Mouse (Mus musculus): ENCODE data around the gene Ciao2b.
A peak's percentile ranks its signal among the peaks of the same experiment; 100 is the strongest.

The Ciao2b gene

DNA sequence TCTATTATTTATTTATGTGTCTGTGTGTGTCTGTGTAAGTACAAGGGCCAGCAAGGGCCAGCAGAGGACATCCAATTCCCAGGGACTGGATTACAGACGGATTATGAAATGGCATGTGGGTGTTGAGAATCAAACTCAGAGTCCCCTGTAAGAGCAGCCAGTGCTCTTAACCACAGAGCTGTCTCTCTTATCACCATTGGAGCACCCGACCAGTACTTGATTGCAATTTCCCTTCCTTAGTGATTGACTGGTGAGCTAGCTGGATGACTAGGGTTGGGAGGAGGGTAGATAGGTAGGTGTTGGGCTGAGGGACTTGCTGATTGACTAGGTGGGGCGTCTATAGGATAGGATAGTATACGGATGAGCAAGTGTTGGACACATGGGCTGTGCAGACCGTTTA is 21.0 kb downstream of the Ciao2b start:
- no peak for DNase-seq (ENCODE audit: low read depth, low spot score)

- no peak for DNase-seq (ENCODE audit: low read depth, low spot score)
Observed at GRCm38 (mm10) chr8:104613119-104613518, 28.6 kb downstream of the Ciao2b start.

DNA sequence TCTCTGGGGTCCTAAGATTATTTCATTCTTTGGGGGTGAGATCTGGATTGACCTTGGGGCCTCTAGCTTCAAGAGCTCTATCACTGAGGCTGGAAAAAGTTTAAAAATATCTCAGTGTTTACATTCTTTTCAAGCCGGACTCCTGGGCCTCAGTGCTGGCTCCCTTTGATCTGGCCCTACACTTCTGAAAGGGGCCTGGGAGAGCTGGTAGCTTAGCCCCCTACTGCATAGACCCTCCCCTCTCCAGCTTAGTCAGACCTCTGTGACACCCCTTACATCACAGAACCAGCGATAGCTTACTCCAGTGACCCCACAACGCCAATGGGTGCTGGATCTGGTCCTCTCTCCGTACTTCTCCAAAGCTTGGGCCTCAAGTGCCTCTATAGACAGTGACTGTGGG is 30.2 kb downstream of the Ciao2b start:
- DNase-seq (ENCODE audit: low read depth, low spot score) = no peak

DNA sequence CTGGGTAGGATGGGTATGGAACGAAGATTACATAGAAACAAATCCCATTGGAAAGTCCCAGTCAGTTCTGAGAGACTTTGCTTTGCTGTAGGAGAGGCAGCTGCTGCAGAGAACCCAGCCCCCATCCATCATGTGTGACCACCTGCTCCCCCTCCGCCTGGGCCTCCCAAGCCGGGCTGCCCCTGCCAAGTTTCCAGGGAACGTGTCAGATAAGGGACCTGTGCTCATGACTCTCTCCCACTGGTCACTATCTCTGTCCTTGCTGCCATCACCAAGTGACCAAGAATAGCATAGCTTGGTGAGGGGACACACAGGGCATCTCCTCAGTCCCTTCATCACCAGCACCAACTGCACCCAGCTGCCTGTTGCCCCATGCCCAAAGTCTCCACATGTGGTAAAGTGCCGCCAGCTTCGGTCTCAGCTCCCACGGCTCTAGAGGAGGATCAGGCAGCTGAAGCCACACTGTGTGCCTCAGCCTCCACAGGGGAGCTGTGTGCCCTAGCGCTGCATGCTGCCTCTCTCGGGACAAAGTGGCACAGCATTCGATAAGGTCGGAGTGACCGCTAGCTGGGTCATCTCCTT is 31.5 kb downstream of the Ciao2b start:
- no peak for DNase-seq (ENCODE audit: low read depth, low spot score)

- no peak for DNase-seq (ENCODE audit: low read depth, low spot score)
Observed at GRCm38 (mm10) chr8:104609222-104609621, 32.5 kb downstream of the Ciao2b start.

GRCm38 (mm10) chr8:104607944-104608343 is 33.8 kb downstream of the Ciao2b start:
- no peak for DNase-seq (ENCODE audit: low read depth, low spot score)

DNA sequence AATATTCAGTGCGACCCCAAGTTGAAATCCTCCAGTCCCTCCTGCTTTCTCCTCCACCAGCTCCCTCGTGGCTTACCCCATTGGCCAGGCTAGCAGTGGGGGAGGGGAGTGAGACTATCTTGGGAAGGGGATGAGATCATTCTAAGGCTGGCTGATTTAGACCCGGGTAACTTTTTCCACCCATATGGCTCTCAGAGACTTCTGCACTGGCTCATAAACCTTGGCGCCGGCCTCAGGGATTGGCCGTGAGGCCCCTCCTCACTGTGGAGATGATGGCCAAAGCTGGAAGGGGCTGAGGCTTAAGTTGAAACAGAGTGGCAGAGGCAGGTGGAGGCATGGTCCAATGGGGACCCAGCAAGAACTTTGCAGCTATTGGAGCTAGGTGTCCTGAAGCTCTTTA is 35.4 kb downstream of the Ciao2b start:
- DNase-seq (ENCODE audit: low read depth, low spot score) = no peak

- no peak for DNase-seq (ENCODE audit: low read depth, low spot score)
Observed at GRCm38 (mm10) chr8:104603245-104603593, 38.5 kb downstream of the Ciao2b start.

DNA sequence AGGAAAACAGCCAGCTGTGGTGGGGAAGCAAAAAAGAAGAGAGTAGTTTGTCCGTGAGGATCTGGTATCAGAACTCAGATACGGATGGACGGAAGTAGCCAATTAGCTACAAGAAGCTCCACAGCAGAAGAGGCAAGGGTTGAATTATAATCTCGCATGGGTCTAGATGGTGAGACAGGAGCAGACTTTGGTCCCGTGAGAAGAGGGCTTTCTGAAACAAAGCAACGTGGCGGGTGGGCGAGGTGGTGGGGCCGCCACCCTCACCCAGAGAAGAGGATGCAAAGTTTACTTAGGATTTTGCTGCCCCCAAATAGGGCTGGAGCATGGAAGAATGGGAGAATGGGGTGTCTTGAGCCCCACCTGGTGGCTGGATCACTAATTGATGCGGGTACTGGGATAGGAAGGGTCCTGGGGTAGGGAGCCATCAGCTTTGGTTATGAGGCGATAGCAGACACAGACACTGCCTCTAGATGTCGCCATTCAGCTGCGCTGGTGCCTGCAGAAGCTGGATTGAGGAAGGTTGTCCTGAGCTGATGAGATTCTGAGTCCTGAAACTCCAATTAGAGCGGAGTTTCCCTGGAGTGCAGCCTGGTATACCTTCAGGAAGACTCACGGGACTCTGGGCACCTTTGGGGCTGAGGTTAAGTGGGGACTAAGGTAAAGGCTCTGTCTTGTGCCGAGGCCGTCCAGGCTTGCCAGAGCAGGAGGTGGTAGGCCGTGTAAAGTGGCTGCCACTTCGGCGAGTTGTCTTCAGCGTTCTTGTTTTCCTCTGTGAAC is 39.1 kb downstream of the Ciao2b start:
- peak; percentile 96 for DNase-seq (ENCODE audit: low read depth, low spot score)

DNA sequence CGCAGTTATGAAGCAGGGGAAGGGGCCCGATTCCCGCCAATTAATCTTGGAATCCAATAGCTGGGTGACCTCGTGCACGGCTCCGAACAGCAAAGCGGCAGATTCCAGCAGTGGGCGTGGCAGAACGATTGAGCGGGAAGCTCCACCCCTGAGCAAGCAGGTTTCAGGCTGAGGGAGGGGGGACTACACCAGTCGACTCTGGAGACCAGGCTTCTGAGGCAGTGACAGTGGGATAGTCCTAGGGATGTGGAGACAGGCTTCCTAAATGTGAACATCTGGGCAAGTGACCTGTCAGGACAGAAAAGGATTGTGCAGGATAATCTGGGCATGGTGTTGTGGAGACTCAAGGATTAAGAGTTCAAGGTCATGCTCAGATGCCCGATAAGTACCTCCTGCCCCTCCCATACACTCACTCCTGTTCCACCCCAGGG is 39.8 kb downstream of the Ciao2b start:
- peak; percentile 85 for DNase-seq (ENCODE audit: low read depth, low spot score)

DNA sequence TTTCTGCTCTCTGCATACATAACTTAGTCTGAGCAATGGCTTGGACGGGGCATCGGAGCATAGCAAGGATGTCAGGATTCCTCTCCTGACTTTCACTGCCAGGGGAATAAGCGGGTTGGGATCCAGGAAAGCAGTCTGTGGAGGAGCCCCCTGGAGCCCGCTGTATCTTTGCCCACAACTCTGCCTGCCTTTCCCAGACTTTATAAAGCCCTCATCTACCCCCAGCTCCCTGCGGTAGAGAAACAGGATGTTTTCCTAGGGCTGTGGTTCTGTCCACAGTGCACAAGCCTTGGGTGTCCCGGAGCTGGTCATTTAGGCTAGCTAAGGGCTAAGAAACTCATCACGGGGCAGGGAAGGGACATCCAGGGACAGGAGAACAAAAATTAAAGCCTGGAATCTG is 40.4 kb downstream of the Ciao2b start:
- DNase-seq (ENCODE audit: low read depth, low spot score) = peak; percentile 33

- DNase-seq (ENCODE audit: low read depth, low spot score) = peak; percentile 81
Observed at GRCm38 (mm10) chr8:104598496-104598895, 43.3 kb downstream of the Ciao2b start.

- DNase-seq (ENCODE audit: low read depth, low spot score) = no peak
Observed at GRCm38 (mm10) chr8:104597656-104598055, 44.1 kb downstream of the Ciao2b start.

DNA sequence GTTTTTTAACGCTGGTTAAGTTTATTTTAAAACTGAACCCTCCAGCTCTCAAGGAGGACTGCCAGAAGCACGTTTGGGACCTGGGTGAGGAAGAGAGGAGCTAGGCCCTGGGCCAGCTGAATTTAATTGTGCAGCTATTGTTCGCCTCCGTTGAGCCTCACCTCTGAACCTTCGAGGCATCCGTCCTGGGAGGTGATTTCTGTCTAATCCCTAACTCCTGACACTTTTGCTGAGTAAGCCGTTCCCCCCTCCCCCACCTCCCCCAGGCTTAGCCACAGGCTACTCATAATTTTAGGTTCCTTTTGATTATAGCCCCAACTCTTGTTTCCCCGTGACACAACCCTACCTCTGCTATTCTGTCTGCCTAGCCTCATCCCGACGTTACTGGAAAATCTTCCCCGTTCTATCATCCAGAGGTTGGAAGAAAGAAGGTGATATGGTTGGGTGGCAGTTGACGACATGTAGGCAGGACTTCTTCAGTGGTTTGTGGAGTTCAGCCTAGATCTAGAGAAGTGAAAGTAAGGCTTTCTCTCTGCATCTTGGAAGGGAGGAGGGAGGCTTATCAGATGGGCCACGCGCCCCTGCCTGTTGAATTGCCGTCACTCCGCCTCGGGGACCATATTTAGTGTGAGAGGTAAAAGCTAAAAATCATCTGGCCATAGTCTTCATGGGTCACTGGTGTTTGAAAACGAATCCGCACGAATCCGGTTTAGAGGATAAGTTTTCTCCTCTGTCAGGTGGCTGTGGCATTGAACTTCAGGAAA is 45.8 kb downstream of the Ciao2b start:
- peak; percentile 29 for DNase-seq (ENCODE audit: low read depth, low spot score)

- DNase-seq (ENCODE audit: low read depth, low spot score) = no peak
Observed at GRCm38 (mm10) chr8:104594611-104595362, 47.0 kb downstream of the Ciao2b start.

DNA sequence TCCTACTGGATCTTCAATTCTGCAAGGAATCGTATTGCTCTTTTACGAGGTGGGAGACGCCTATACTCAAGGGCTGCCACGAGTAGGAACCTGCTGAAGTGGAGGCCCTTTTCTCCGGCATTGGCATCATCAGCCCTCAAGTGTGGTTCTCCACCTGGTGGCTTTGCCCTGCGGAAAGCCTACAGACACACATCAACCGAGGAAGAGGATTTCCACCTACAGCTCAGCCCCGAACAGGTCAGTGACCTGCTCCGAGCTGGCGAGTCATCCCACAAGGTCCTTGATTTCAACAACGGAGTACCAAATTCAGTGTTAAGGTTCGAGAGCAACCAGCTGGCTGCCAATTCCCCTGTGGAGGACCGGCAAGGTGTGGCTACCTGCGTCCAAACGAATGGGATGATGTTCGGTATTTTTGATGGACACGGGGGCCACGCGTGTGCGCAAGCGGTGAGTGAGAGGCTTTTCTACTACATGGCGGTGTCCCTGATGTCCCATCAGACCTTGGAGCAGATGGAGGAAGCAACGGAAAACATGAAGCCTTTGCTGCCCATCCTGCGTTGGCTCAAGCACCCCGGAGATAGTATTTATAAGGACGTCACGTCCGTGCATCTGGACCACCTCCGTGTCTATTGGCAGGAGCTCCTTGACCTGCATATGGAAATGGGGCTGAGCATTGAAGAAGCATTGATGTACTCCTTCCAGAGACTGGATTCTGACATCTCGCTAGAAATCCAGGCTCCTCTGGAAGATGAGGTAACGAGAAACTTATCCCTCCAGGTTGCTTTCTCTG is 48.0 kb downstream of the Ciao2b start:
- no peak for DNase-seq (ENCODE audit: low read depth, low spot score)

DNA sequence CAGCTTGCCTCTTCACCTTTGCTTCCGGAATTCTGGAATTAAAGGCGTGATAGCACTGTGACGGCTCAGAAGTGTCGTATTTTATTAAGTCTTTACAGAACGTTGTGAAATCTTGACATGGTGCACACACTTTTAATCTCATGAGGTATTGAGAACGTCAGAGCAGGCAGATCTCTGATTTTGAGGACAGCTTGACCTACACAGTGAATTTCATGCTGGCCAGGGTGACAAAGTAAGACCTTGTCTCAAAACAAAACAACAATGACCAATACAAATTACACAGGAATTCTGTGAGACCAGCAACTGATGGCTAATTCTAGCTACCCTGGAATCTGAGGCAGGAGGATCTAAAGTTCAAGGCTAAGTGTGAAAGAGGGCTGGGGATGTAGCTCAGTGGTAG is 49.2 kb downstream of the Ciao2b start:
- no peak for DNase-seq (ENCODE audit: low read depth, low spot score)

GRCm38 (mm10) chr8:104591856-104592255 is 49.9 kb downstream of the Ciao2b start:
- no peak for DNase-seq (ENCODE audit: low read depth, low spot score)

DNA sequence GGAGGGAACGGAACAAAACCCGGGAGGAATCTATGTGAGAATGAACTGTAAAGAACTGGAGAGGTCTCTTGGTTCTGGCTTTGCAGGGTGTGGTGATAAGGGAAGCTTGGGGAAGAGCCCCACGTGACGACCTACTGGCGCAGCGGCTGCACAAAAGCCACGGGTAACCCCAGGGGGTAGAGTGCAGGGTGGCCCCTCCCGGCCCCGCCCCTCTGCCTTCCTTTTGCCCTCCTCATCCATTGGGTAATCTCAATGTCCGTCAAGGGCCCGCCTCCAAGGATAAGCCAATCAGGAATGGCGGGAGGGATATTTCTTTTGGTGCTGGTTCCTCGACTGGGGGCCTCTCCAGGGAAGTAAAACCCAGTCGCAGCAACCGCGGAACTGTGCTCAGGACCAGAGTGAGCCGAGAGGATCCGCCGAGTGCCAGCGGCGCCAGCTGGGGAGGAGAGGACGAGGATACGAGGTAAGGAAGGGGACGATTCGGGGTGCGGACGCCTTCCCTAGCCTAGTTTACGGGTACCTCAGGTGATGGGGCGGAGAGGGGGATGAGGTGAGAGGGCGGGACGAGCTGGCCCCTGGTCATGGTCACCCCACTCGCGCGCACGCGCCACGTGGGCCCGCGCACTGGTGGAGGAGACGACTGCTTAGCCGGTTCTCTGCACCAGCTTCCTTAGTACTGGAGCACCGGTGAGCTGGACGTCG is 50.5 kb downstream of the Ciao2b start, which contains the start of gene Pdp2:
TSS of gene Pdp2 (plus strand) at position 319 of the 702 bp plus-strand sequence.
- peak; percentile 99 for DNase-seq (ENCODE audit: low read depth, low spot score)

DNA sequence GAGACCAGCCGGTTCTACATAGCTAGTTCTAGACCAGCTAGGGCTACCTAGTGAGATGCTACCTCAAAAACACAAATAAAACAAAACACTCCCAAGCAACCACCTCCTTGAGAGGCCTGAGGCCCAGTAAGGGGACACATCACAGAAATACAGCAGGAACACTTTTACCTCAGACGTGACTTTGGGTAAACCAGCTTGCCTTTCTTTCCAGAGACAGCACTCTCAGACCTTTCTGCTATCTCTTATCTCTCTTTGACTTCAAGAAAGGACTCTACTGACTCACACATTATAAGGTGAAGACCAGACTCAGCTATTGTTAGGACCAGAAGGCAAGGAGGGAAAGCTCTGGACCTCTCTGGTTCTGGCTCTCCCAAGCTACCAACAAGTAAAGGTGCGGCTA is 51.5 kb downstream of the Ciao2b start:
- no peak for DNase-seq (ENCODE audit: low read depth, low spot score)
